Mouse (Mus musculus) MEL (cell line): ENCODE data around the gene Necab2. TPM values are rescaled to one million over a fixed set of nuclear protein-coding genes. Genes with fewer than 3 reads are reported as not detected.

Source experiments
- DNase-seq: peaks from one replicate; pipeline ENCODE4 v3.0.0; 2011; ENCODE audit warnings: low read depth, low spot score
- H3K27ac ChIP-seq: 2 replicates; pipeline ENCODE4 v1.5.1; 2012; ENCODE audit warnings: low read depth, mild to moderate bottlenecking, control low read depth, low read length, moderate library complexity; ENCODE audit not compliant: control insufficient read depth
- H3K27me3 ChIP-seq, 2 experiments: fragments of 150-350 bp in 1 of 2; sonication (generic) in 1 of 2; 2 replicates each; pipeline ENCODE4 v1.6.1; 2012; ENCODE audit warnings: low read length in 2 of 2, mild to moderate bottlenecking in 2 of 2, improper control_type of control experiment in 1 of 2, moderate library complexity in 1 of 2; ENCODE audit not compliant: insufficient read depth in 2 of 2, control insufficient read depth in 1 of 2
- H3K36me3 ChIP-seq, 2 experiments: 2 replicates each; pipeline ENCODE4 v1.6.1; 2012 to 2014; ENCODE audit warnings: low read length in 2 of 2, improper control_type of control experiment in 1 of 2, inconsistent platforms in 1 of 2, mild to moderate bottlenecking in 1 of 2; ENCODE audit not compliant: insufficient read depth in 2 of 2, control insufficient read depth in 1 of 2
- H3K4me1 ChIP-seq, 2 experiments: fragments of 150-350 bp in 1 of 2; sonication (generic) in 1 of 2; 2 replicates each; pipeline ENCODE4 v1.6.1; 2012; ENCODE audit warnings: low read length in 2 of 2, improper control_type of control experiment in 1 of 2, mild to moderate bottlenecking in 1 of 2; ENCODE audit not compliant: insufficient read depth in 2 of 2, control insufficient read depth in 1 of 2
- H3K4me3 ChIP-seq, 2 experiments: fragments of 150-350 bp in 1 of 2; sonication (generic) in 1 of 2; 2 replicates each; pipeline ENCODE4 v1.5.1; 2012; ENCODE audit warnings: low read depth in 2 of 2, low read length in 2 of 2, mild to moderate bottlenecking in 2 of 2, moderate library complexity in 2 of 2, control low read depth in 1 of 2, improper control_type of control experiment in 1 of 2; ENCODE audit not compliant: control insufficient read depth in 1 of 2, insufficient read depth in 1 of 2
- H3K79me2 ChIP-seq: 2 replicates; pipeline ENCODE4 v1.6.1; 2012; ENCODE audit warnings: mild to moderate bottlenecking, low read length, moderate library complexity; ENCODE audit not compliant: control insufficient read depth, poor library complexity, insufficient read depth
- H3K9ac ChIP-seq: 2 replicates; pipeline ENCODE4 v1.6.1; 2012; ENCODE audit warnings: low read depth, mild to moderate bottlenecking, control low read depth, low read length, moderate library complexity; ENCODE audit not compliant: control insufficient read depth, poor library complexity, severe bottlenecking
- H3K9me3 ChIP-seq: fragments of 150-350 bp; sonication (generic); replicated peaks from 2 replicates; pipeline ENCODE4 v1.6.1; 2012; ENCODE audit warnings: mild to moderate bottlenecking, low read length, improper control_type of control experiment, moderate library complexity; ENCODE audit not compliant: insufficient read depth
- BHLHE40 ChIP-seq: IDR thresholded peaks from 2 replicates; pipeline ENCODE4 v1.6.1; 2012; ENCODE audit warnings: low read depth, mild to moderate bottlenecking, inconsistent platforms, low read length, improper control_type of control experiment, borderline replicate concordance
- CTCF ChIP-seq, 3 experiments: IDR thresholded peaks in 2 of 3; conservative IDR thresholded peaks in 1 of 3; 2 replicates each; pipeline ENCODE4 v1.5.1; 2011 to 2012; ENCODE audit warnings: low read length in 3 of 3, low read depth in 2 of 3, mild to moderate bottlenecking in 2 of 3, improper control_type of control experiment in 1 of 3, inconsistent platforms in 1 of 3, mixed read lengths in 1 of 3, moderate library complexity in 1 of 3; ENCODE audit not compliant: control insufficient read depth in 1 of 3, insufficient read depth in 1 of 3, poor library complexity in 1 of 3, severe bottlenecking in 1 of 3
- EP300 ChIP-seq, 2 experiments: IDR thresholded peaks; 2 replicates each; pipeline ENCODE4 v1.6.1; 2011; ENCODE audit warnings: improper control_type of control experiment in 2 of 2, low read length in 2 of 2, low read depth in 1 of 2, mild to moderate bottlenecking in 1 of 2
- MAX ChIP-seq: IDR thresholded peaks from 2 replicates; pipeline ENCODE4 v1.6.1; 2011; ENCODE audit warnings: low read length, improper control_type of control experiment
- POLR2AphosphoS2 ChIP-seq: IDR thresholded peaks from 2 replicates; pipeline ENCODE4 v1.6.1; 2011; ENCODE audit warnings: low read length, improper control_type of control experiment
- POLR2AphosphoS5 ChIP-seq: IDR thresholded peaks from 2 replicates; pipeline ENCODE4 v1.6.1; 2012; ENCODE audit warnings: low read depth, borderline replicate concordance, mild to moderate bottlenecking, inconsistent platforms, low read length, moderate library complexity, mixed read lengths
- RAD21 ChIP-seq: IDR thresholded peaks from 2 replicates; pipeline ENCODE4 v1.6.1; 2011; ENCODE audit warnings: mild to moderate bottlenecking, low read depth, low read length, improper control_type of control experiment
- SIN3A ChIP-seq: IDR thresholded peaks from 2 replicates; pipeline ENCODE4 v1.6.1; 2012; ENCODE audit warnings: low read length, improper control_type of control experiment, inconsistent platforms
- SMC3 ChIP-seq: IDR thresholded peaks from 2 replicates; pipeline ENCODE4 v1.6.1; 2011; ENCODE audit warnings: low read depth, low read length, improper control_type of control experiment
- UBTF ChIP-seq: IDR thresholded peaks from 2 replicates; pipeline ENCODE4 v1.6.1; 2012; ENCODE audit warnings: low read depth, mild to moderate bottlenecking, inconsistent platforms, low read length, improper control_type of control experiment, moderate library complexity, borderline replicate concordance; ENCODE audit not compliant: insufficient read depth
- USF1 ChIP-seq: IDR thresholded peaks from 2 replicates; pipeline ENCODE4 v1.6.1; 2014; ENCODE audit warnings: low read depth, mild to moderate bottlenecking, inconsistent platforms, low read length, improper control_type of control experiment, moderate library complexity
- ZMIZ1 ChIP-seq: IDR thresholded peaks from 2 replicates; pipeline ENCODE4 v1.6.1; 2012; ENCODE audit warnings: low read depth, mild to moderate bottlenecking, inconsistent platforms, low read length, improper control_type of control experiment, moderate library complexity
- polyA plus RNA-seq, 2 experiments: library from polyadenylated mRNA; stranded (reverse) in 1 of 2; unstranded in 1 of 2; fragments of >175 nt in 1 of 2; fragments of >200 nt in 1 of 2; gene quantifications; 2 replicates each; pipeline versions ENCODE4 v1.2.1 to v1.2.4; 2012; ENCODE audit warnings: low replicate concordance in 2 of 2, low read depth in 1 of 2; ENCODE audit not compliant: insufficient read length in 2 of 2, insufficient read depth in 1 of 2, missing spikeins in 1 of 2
- total RNA-seq: library from RNA; depleted of rRNA; stranded (reverse); fragments of 300-350 nt; gene quantifications from 2 replicates; pipeline ENCODE4 v1.2.3, GENCODE M21; 2012

Gene Necab2
- total and polyA plus RNA-seq, 3 experiments, result 0.06 TPM; not detected in 2

DNA sequence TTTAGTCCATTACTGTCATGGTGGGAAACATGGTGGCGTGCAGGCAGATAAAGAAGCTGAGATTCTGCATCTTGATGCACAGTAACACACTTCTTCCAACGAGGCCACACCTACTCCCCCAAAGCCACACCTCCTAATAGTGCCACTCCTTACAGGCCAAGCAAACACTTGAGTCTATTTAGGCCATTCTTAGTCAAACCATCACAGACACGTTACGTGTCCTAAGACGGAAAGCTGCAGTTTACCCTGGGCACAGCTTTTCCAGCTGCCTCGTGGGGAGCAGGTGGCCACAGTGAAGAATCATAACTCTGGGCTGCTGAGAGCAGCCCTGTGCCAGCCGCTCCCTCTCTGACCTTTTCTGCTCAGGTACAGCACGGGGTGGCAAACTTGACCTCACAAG, 38.2 kb upstream of the Necab2 start:
- H3K36me3 ChIP-seq, result peaks cover 0 to 4% of the 10 kb centered on the region in 2 experiments; a peak in 1 of 4 replicates

DNA sequence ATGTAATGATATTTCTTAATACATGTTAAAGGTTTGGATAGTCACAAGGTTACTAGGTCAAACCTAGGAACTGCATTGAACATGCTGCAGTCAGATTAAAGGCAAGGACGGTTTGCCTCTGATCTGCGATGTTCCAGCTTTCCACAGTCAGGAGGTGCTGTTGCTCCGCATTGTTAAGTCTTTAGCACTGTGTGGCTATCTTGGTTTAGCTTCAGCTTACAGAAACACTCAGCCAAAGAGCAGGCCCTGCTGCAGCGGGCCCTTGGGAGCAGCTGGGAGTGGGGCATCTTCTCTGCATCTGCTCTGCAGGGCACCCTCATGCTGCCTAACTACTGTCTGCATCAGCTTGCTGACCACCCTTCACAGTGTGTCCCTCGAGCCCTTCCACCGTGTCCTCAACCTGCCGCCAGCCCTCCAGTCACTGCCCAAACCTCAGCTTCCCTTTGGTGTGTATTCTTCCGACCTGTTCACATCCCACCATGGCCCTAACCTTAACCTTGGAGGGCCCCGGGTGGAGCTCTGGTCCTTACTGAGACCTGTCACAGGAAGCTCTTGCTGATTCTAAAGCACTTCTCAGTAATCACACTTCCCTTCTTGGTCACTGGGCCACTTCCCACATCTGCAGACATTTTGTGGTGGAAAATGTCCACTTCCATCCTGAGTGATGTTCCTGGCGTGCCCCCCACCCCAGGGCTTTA, 34.3 kb upstream of the Necab2 start:
- H3K4me3 ChIP-seq, result no peak overlapping the region
- no peak for TF ChIP-seq MAX
- peak in 1 of 3 experiments; percentile 12; a peak in 2 of 6 replicates for TF ChIP-seq CTCF (IDR thresholded peaks at IDR 0.05 in 2 of 3, conservative IDR thresholded peaks at IDR 0.05 in 1 of 3; ENCODE audit: control insufficient read depth in 1 of 3, insufficient read depth in 1 of 3, low read depth in 2 of 3, low read length in 3 of 3, poor library complexity in 1 of 3, severe bottlenecking in 1 of 3)
- TF ChIP-seq RAD21, result peak; percentile 7; the same call in 1 of the 2 replicates
- TF ChIP-seq, all 39 proteins: peak for 2
- DNase-seq, result no peak
- Histone ChIP-seq H3K9me3 (no peaks in the 10 kb centered on the region), H3K27me3 (no peaks in the 10 kb centered on the region), H3K79me2 (no peaks in the 10 kb centered on the region), H3K4me1 (peaks cover 0 to 4% of the 10 kb centered on the region in 2 experiments; a peak in 1 of 4 replicates), H3K36me3 (no peaks in the 10 kb centered on the region; a peak in 1 of 4 replicates), H3K9ac (no peak overlapping the region), H3K27ac (no peak overlapping the region)

More for the DNA sequence above, 38.2 kb upstream of the Necab2 start:
- no peak overlapping the region for H3K9ac ChIP-seq
- H3K27me3 ChIP-seq, result no peaks in the 10 kb centered on the region
- H3K79me2 ChIP-seq, result no peaks in the 10 kb centered on the region
- no peak overlapping the region for H3K27ac ChIP-seq
- DNase-seq, result no peak
- TF ChIP-seq POLR2AphosphoS2, result no peak
- TF ChIP-seq USF1, result no peak
- no peak for TF ChIP-seq ZMIZ1
- TF ChIP-seq POLR2AphosphoS5, result no peak
- TF ChIP-seq SMC3, result no peak
- no peak for TF ChIP-seq CTCF (IDR thresholded peaks at IDR 0.05 in 2 of 3, conservative IDR thresholded peaks at IDR 0.05 in 1 of 3; ENCODE audit: control insufficient read depth in 1 of 3, insufficient read depth in 1 of 3, low read depth in 2 of 3, low read length in 3 of 3, poor library complexity in 1 of 3, severe bottlenecking in 1 of 3)
- TF ChIP-seq UBTF, result no peak
- no peak for TF ChIP-seq BHLHE40
- no peak for TF ChIP-seq SIN3A
- no peak for TF ChIP-seq MAX
- TF ChIP-seq EP300 (IDR thresholded peaks at IDR 0.05; ENCODE audit: low read depth in 1 of 2, low read length in 2 of 2), result no peak
- H3K4me1 ChIP-seq, result peaks cover 0 to 4% of the 10 kb centered on the region in 2 experiments; a peak in 1 of 4 replicates
- no peaks in the 10 kb centered on the region for H3K9me3 ChIP-seq
- no peak overlapping the region for H3K4me3 ChIP-seq
